Mouse (Mus musculus): ENCODE measurements around the gene Sytl3.
A peak's percentile ranks its signal among the peaks of the same experiment; 100 is the strongest.
"Not testable (repeated sequence)": the region's sequence is repeated elsewhere in the genome, so short reads cannot be mapped to it uniquely, and the experiment has no call there.

Gene Sytl3

GRCm38 (mm10) chr17:6646841-6647240, 12.1 kb upstream of the Sytl3 start:
- DNase-seq = not testable (repeated sequence)

DNA sequence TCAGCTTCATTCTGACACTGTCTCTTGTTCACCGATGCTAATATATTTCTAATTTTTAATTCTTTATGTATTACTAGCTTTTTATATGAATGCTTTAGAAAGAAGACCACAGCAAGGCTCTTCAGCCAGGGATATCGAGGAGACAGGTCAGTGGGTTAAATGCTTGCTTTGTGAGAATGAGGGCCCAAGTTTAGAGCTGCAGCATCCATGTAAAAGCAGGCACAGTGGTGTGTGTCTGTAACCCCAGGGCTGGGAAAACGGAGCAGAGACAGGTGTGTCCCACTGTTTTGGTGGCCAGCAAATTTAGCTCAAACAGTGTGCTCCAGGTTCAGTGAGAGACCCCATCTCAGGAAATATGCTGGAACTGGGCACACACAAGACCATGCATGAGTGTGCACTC, 11.4 kb upstream of the Sytl3 start:
- not testable (repeated sequence) for DNase-seq

- not testable (repeated sequence) for DNase-seq
These were observed 7.9 kb upstream of the Sytl3 start for GRCm38 (mm10) chr17:6650904-6651565.

DNA sequence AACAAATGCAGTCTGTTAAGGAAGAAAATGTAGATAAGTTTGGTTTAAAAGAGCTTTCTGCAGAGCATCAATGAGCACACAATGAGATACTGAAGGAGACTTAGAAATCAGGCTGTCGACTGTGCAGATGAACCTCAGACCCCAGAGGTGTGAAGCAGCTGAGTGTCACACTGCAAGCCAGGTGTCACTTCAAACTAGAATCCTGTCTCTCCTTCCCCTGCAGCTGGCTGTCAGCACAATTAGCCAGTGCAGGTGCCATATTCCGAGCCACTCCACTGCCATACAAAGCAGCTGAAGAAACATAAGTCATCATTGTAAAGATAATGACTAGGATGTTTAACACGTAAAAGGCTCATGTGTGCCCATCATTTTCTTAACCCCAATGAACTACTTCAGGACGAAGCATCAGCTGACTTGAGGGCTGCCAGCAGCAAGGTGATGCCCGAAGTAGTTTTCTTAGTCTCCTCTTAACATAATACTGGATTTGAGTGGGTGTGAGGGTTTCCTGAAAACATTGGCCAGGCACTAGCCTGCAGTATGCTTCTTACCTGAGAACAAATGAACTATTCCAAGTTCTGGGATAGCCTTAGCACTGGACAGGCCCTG, 5.4 kb upstream of the Sytl3 start:
- not testable (repeated sequence) for DNase-seq

- DNase-seq = peak; percentile 78
These were observed 3.8 kb upstream of the Sytl3 start for GRCm38 (mm10) chr17:6655087-6655511.

- peak; percentile 32 for DNase-seq
These were observed 3.2 kb upstream of the Sytl3 start, which contains the start of gene Dynlt1f for GRCm38 (mm10) chr17:6655567-6656281. Gene Dynlt1f, minus strand, starts transcription at chr17:6655900.

GRCm38 (mm10) chr17:6656471-6656870, 2.4 kb upstream of the Sytl3 start:
- not testable (repeated sequence) for DNase-seq

DNA sequence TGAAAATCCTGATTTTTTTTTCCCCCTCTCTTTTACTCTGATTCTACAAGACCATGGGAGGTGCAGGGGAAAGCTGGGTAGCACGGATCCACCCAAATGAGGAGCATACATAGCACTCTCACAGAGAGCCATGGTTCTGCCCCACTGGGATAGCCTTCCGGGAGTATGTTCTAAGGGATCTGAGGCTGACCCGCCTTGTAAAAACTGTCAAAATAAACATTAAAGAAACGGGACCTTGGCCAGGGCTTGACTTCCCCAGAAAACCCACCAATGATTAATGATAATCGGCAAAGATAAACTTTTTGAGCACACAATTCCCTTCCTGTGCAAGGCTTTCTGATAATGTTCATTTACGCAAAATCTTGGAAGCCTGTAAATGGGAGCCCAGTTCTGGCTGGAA, 1.7 kb downstream of the Sytl3 start:
- not testable (repeated sequence) for DNase-seq

DNA sequence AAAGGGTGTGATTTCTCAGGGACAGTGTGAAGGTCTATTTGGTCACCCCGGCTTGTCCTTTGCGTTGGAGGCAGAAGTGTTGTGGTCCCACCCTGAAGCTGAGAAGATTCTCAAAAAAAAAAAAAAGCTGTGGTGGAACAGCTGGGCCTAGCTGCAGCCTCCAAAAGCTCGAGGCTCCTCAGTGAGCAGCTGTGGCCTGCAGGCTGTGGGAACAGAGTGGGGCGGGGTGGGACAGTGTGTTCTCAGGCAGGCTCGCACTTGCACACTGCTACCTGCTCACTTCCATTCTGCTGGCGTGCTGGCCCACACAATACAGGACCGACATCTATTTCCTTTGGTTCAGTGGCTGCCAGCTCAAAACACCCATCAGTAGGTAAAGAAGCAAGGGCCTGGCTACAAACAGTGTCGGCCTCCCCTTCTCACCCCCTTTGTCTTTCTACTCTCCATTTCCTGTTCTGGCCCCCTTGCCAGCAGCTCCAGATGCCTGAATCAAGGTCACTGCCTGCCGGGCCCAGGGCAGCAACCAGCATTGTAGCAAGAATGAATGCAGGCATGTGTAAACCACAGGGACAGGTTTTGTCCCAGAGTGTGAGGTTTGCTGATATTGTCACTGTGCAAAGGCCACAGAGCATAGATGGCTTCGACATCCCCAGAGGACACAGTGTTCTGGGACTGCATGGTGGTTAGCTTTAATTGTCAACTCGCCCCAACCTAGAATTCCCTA, 2.4 kb downstream of the Sytl3 start:
- peak; percentile 4 for DNase-seq

DNA sequence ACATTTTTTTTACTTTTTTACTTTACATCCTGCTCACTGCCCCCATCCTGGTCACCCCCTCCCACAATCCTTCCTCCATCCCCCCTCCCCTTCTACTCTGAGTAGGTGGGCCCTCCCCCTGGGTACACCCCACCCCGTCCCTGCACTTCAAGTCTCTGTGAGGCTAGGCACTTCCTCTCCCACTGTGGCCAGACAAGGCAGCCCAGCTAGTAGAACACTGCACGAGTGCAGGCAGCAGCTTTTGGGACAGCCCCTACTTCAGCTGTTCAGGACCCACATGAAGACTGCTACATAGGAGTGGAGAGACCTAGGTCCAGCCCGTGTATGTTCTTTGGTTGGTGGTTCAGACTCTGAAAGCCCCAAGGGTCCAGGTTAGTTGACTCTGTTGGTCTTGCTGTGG, 3.9 kb downstream of the Sytl3 start:
- DNase-seq = not testable (repeated sequence)

- not testable (repeated sequence) for DNase-seq
These were observed 6.5 kb downstream of the Sytl3 start for GRCm38 (mm10) chr17:6665389-6665788.

- DNase-seq = not testable (repeated sequence)
These were observed 9.6 kb downstream of the Sytl3 start for GRCm38 (mm10) chr17:6668522-6668921.

GRCm38 (mm10) chr17:6674297-6674696, 15.4 kb downstream of the Sytl3 start:
- not testable (repeated sequence) for DNase-seq

DNA sequence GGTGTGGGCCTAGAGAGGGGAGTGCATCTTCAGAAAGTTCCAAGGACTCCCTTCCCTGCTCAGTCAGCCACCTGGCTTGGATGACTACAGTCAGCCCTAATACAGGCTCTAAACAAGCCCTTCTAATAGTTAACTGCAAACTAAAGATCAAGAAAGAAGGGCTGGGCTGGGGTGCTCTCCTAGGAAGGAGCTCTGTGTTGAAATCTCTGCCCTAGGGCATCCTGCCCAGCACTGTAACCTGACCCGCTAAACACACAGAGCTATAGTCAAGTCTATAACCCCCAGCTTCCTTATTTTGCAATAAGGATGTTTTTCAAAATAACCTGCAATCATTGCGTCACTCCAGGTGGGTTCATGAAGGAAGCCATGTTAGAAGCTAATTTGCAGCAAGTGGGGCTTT, 19.2 kb downstream of the Sytl3 start:
- DNase-seq = not testable (repeated sequence)

- not testable (repeated sequence) for DNase-seq
These were observed 22.8 kb downstream of the Sytl3 start for GRCm38 (mm10) chr17:6681721-6682120.

- DNase-seq = not testable (repeated sequence)
These were observed 24.8 kb downstream of the Sytl3 start for GRCm38 (mm10) chr17:6683702-6684101.

DNA sequence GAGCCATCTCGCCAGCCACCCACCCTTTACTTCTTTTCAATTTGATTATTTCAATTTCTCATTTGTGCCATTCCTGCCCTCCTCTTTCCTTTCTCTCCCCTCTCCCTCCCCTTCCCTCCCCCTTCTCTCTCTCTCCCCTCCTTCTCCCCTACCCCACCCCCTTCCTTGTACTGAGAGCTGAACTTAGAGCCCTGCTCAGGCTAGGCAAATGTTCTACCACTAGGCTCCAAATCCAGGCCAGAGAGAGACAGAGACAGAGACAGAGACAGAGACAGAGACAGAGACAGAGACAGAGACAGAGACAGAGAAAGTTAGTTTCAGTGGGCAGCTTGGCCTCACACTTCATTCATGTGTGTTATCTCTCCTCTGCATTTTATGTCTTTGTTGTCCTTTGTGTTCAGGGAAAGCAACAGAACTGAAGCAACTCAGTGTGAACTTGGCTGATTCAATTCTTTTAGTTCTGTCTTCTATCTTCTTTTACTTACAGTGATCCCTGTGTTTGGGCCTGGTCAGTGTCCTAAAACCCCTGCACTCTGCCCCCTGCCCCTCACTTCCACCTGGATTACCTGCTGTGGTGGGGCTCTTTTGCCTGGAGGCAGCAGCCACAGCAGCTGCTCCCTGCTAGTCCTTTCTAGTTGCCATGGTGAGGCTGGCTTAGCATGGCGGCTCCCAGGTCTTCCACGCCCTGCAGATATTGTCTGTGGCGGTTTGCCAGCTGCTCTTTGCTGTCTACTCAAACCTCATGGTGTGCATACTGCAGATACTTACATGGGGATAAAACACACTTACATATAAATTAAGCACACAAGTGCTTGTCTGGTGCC, 25.8 kb downstream of the Sytl3 start:
- DNase-seq = not testable (repeated sequence)

DNA sequence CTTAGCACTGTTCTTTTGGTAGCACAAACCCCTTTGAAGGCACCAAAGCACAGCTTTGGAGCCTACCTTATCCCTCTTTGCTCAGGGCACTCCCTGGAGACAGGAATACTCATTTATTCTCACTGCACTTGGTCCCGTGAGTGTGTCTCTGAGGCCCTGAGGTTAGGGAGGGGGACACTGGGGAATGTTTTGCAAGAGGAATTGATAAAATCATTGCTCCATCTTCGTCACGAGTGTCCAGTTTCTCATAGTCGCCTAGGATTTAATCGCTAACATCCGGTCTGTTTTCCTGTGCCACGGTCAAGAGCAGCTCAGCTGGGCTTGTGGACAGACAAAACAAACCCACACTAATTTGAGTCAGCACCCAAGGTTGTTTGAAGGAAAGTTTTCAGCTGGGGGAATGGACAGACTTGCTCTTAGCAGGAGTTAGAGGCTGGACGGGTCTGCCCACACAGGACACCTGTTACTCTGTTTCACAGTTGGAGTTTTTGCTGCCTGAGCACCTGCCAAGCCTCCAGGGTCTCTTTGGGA, 26.5 kb downstream of the Sytl3 start:
- not testable (repeated sequence) for DNase-seq

DNA sequence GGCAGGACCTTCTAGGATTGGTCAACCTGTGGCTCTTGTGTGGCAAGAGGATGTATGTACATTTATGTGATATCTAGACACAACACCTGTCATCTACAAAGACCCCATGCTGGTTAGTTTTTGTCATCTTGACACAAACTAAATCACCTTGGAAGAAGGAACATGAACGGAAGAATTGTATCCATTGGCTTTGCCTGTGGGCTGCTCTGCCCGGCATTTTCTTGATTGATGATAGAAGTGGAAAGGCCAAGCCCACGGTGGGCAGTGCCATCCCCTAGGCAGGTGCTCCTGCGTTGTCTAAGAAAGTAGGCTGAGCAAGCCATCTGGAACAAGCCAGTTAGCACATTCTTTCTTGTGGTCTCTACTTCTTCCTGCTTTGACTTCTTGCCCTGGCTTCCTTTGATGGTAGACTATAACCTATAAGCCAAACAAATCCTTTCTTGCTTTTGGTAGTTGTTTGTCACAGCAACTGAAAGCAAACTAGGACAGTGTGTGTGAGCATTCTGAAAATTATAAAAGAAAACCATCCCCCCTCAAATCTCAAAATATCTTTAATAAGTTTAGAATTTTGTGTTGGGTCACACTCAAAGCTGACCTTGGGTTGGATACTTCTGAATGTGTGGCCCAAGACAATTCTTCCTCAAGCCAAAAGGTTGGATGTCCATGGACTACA, 27.5 kb downstream of the Sytl3 start:
- not testable (repeated sequence) for DNase-seq

DNA sequence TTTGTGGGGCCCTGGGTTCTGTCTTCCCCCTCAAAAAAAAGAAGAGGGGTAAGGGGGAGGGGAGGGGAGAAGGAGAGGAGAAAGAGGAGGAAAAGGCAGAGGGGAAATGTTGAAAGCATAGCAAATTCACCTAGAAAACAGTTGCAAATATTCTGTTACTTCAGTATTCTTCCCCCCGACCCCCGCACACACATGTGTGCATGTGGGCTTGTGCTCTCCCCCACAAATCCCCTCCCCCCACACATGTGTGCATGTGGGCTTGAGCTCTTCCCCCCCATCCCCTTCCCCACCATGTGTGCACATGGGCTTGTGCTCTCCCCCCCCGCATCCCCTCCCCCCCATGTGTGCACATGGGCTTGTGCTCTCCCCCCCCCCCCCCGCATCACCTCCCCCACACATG, 30.5 kb downstream of the Sytl3 start:
- not testable (repeated sequence) for DNase-seq

DNA sequence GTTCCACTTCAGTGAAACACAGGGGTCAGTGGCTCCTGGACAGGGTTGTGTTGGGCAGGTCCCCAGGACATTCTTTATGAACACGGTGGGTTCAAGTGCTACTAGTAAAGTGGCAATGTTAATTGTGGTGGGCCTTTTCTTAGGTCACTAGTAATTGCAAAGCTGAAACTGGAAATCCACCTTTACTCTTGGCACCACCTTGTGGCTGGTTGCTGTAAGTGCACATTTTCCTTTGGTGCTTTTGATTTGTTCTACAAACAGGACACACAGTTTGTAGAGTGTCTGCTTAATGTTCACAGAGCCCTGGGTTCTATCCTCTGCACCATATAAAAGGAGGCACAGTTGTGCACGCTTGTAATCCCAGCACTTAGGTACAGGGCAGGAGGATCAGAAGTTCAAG, 32.7 kb downstream of the Sytl3 start:
- DNase-seq = peak; percentile 24
